Mouse (Mus musculus) neural tube, embryonic 11.5 days (tissue): ENCODE measurements at regions not wholly inside any gene's neighbourhood (a gene's known extent, or its start where the extent isn't known, plus 50 kb on each side); places are given as distances from the start of the nearest gene placed in this dataset.

Experiments used
- ATAC-seq: fragments of 200-750 bp; cut with Nextera tagmentation; 2 replicates; pipeline ENCODE4 v1.8.0; 2017; ENCODE audit warnings: moderate number of reproducible peaks, mild to moderate bottlenecking, moderate TSS enrichment, moderate library complexity; ENCODE audit not compliant: insufficient read depth, low FRiP score, low TSS enrichment
- DNase-seq: peaks from one replicate; pipeline ENCODE4 v3.0.0-alpha.2; 2015; ENCODE audit warnings: low spot score
- H3K27ac ChIP-seq: fragments of 300-500 bp; sonication (generic); 2 replicates; pipeline ENCODE4 v1.5.1; 2014; ENCODE audit warnings: low read depth, mild to moderate bottlenecking, low read length
- H3K27me3 ChIP-seq: fragments of 300-500 bp; sonication (generic); 2 replicates; pipeline ENCODE4 v1.6.1; 2014; ENCODE audit warnings: mild to moderate bottlenecking, low read length, mixed read lengths; ENCODE audit not compliant: control insufficient read depth, insufficient read depth
- H3K36me3 ChIP-seq: fragments of 300-500 bp; sonication (generic); 2 replicates; pipeline ENCODE4 v1.6.1; 2014; ENCODE audit warnings: mild to moderate bottlenecking, low read length, moderate library complexity, mixed read lengths; ENCODE audit not compliant: control insufficient read depth, insufficient read depth
- H3K4me1 ChIP-seq: fragments of 300-500 bp; sonication (generic); 2 replicates; pipeline ENCODE4 v1.6.1; 2014; ENCODE audit warnings: low read length, mixed read lengths; ENCODE audit not compliant: control insufficient read depth, insufficient read depth
- H3K4me2 ChIP-seq: fragments of 300-500 bp; sonication (generic); 2 replicates; pipeline ENCODE4 v1.6.1; 2014; ENCODE audit warnings: low read depth, mild to moderate bottlenecking, moderate library complexity
- H3K4me3 ChIP-seq: fragments of 300-500 bp; sonication (generic); 2 replicates; pipeline ENCODE4 v1.5.1; 2014; ENCODE audit warnings: low read depth, low read length
- H3K9ac ChIP-seq: fragments of 300-500 bp; sonication (generic); 2 replicates; pipeline ENCODE4 v1.6.1; 2014; ENCODE audit warnings: mild to moderate bottlenecking, low read length
- H3K9me3 ChIP-seq: fragments of 300-500 bp; sonication (generic); 2 replicates; pipeline ENCODE4 v1.6.1; 2016; ENCODE audit warnings: low read length; ENCODE audit not compliant: control insufficient read depth
- WGBS: fragments of 180-500 bp; shearing (Covaris S2); extraction: QIAGEN DNeasy Blood & Tissue Kit; methylation state at CpG from one replicate; pipeline ENCODE4 v1.1.7; 2014; 5-methylcytosine and 5-hydroxymethylcytosine counted together

- DNase-seq (no peak), ATAC-seq (no peak)
- 88% methylated on average over 1 of the region's 1 CpGs for WGBS
- Histone ChIP-seq H3K9ac (no peak overlapping the region), H3K4me1 (no peaks in the 10 kb centered on the region), H3K4me2 (no peak overlapping the region), H3K36me3 (no peaks in the 10 kb centered on the region), H3K4me3 (no peak overlapping the region), H3K27ac (no peak overlapping the region), H3K27me3 (0 out of 2 replicates have a peak, but pooled peaks cover 2% of the 10 kb centered on the region), H3K9me3 (no peaks in the 10 kb centered on the region)
Measured at GRCm38 (mm10) chr14:118430740-118431139, 164.0 kb downstream of the Gm9376 start.

DNA sequence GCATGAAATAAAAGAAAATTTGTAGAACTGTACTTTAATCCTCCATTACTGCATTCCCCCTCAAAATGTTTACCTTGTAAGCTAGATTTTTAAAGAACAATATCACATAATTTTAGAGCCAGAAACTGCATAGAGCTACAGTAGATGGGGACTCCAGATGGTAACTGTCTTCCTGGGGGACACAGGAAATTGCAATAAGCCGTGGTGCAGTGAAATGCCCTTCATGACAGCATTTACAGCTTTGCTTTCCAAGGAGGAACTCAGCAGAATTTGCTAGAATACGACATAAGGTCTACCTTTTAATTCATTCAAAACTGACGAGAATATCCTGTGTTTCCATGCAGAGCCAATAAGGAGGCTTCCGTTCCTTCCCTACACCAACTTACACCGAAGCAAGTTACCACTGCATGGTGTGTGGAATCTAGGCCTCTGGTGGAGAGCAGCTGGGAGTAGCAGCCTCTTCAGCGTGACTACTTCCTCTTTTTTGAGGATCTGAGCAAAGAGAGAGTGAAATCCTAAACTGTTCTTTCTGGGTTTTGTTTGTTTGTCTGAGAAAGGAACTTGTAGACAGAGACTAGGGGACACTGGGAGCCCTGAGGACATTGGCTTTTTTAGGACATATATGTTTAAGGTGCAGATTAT lies 164.6 kb downstream of the Gm9376 start:
- Histone ChIP-seq H3K36me3 (no peaks in the 10 kb centered on the region), H3K4me1 (no peaks in the 10 kb centered on the region), H3K9ac (no peak overlapping the region), H3K27me3 (0 out of 2 replicates have a peak, but pooled peaks cover 2% of the 10 kb centered on the region), H3K27ac (no peak overlapping the region), H3K4me3 (no peak overlapping the region), H3K4me2 (no peak overlapping the region), H3K9me3 (no peaks in the 10 kb centered on the region)
- ATAC-seq = no peak
- no peak for DNase-seq
- 82% methylated on average over 6 of the region's 6 CpGs for WGBS
